Mouse (Mus musculus): ENCODE results near the gene Cers6. TPM values are rescaled to one million over a fixed set of nuclear protein-coding genes. Genes with fewer than 3 reads are reported as not detected.

Gene Cers6
- polyA plus RNA-seq, 1 experiment, result 0.04 TPM

DNA sequence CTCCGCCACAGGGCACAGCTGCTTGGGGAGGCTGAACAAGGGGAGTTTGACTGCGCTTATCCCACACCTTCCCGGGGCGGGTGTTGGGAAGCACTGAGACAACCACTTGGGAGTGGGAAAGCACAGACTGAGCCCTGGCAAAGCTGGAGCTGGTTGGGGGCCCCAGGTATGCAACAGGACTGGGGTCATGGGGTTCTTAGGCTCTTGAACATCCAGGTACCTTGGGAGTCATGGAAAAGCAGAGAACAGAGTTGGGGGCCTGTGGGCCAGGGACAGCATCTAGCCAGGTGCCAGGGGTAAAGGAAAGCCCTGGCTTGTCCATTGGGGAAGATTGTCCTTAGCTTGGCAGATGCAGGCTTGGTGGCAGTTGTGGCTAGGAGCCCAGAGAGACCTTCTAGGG, 31.2 kb downstream of the Cers6 start:
- H3K4me1 ChIP-seq (ENCODE audit: control insufficient read depth), result no peaks in the 10 kb centered on the region

DNA sequence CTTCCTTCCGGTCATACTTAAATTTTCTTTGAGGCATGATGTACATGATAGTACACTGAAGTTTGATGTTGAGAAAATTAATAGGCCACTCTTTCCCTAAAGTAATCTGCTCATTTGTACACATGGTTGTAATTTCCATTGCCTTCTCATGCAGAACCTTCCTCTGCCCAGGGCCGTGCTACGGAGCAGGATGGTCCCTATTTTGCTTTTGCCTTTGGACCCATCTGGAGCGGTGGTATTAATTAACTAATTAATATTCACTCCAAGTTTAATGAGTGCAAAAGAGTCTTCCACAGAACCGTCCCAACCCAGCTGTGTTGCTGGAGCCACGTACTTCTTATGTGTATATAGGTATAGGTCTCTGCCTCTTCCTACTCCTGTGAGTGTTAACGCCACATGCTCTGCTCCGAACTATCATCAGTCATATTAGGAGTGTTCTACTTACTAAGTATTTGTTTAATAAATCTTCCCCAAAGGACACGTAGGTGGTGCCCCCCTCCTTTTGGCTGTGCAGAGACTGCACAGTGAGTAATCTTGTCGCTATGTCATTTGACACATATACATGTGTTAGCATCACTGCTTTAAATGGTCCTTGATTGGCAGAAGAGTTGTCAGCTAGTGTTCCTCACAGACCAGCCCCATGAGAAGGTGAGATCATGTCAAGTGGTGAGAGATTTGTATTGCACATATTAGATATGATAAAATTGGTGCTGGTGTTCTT, 34.0 kb downstream of the Cers6 start:
- no peaks in the 10 kb centered on the region for H3K9me3 ChIP-seq (ENCODE audit: control insufficient read depth, low read length)
- TF ChIP-seq GATA1 (IDR thresholded peaks at IDR 0.05; ENCODE audit: low read length), result no peak
- no peak for TF ChIP-seq TAL1 (IDR thresholded peaks at IDR 0.05; ENCODE audit: low read length)
- no peaks in the 10 kb centered on the region for H3K36me3 ChIP-seq (ENCODE audit: control insufficient read depth)
- no peaks in the 10 kb centered on the region for H3K27me3 ChIP-seq (ENCODE audit: control insufficient read depth)
- no peaks in the 10 kb centered on the region for H3K4me1 ChIP-seq (ENCODE audit: control insufficient read depth)
- no peak overlapping the region for H3K4me3 ChIP-seq (replicated peaks)

More for the DNA sequence above, 31.2 kb downstream of the Cers6 start:
- Histone ChIP-seq H3K4me3 (replicated peaks) (no peak overlapping the region), H3K27me3 (ENCODE audit: control insufficient read depth) (no peaks in the 10 kb centered on the region), H3K9me3 (ENCODE audit: control insufficient read depth, low read length) (no peaks in the 10 kb centered on the region), H3K36me3 (ENCODE audit: control insufficient read depth) (no peaks in the 10 kb centered on the region)
- TF ChIP-seq TAL1 (IDR thresholded peaks at IDR 0.05; ENCODE audit: low read length) (no peak), GATA1 (IDR thresholded peaks at IDR 0.05; ENCODE audit: low read length) (no peak)

DNA sequence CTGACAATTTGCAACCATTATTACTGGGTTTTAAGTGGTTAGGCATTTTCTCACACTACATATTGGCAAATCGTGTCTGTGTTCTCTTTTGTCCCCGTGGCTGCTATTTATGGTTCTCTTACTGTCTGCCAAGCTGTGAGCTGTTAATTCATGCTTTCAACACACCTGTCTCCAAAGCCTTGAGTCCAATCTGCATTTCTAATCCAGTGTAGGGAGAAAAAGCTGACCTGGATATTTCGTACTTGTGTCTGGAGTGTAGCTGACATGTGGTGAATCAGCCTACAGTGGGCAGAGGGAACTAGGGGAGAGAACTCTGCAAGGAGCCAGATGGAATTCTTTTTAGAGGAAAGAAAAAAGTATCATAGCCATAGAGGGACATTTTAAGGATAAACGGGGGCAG, 35.0 kb downstream of the Cers6 start:
- Histone ChIP-seq H3K9me3 (ENCODE audit: control insufficient read depth, low read length) (no peaks in the 10 kb centered on the region), H3K4me1 (ENCODE audit: control insufficient read depth) (peaks cover 2% of the 10 kb centered on the region; the same call in 1 of the 2 replicates), H3K36me3 (ENCODE audit: control insufficient read depth) (no peaks in the 10 kb centered on the region), H3K27me3 (ENCODE audit: control insufficient read depth) (no peaks in the 10 kb centered on the region), H3K4me3 (replicated peaks) (no peak overlapping the region)
- TF ChIP-seq GATA1 (IDR thresholded peaks at IDR 0.05; ENCODE audit: low read length), result no peak

DNA sequence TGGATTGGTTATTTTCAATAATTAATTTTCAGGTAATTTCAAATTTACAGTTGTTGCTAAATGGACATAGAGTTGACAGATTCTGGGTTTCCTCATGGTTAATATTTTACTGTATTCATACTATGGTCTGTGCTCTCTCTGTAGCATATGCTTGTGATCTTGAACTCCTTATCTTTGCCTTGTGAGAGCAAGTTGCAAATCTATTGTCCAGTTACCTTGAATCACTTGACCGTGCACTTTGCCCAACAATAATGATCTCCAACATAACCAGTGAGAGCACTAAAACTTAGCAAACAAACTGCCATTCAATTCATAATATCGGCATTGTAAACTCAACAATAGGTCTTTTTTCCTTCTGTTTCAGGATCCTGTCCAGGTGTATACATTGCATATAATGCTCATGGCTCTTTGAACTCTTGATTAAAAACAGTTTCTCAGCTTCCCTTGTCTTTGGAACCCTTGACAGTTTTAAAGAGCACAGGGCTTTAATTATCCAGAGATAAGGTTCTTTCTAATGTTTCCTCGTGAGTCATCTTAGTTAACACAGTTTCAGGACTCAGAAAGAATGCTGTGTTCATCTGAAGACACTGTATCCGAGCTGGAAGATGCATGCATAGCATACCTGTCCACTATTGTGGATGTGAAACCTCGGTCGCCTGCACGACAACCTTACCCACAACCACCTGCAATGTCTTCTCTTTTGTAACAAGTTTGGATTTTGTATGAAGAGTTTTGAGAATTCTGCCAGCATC, 38.7 kb downstream of the Cers6 start:
- no peak for TF ChIP-seq TAL1 (IDR thresholded peaks at IDR 0.05; ENCODE audit: low read length)
- no peak for TF ChIP-seq GATA1 (IDR thresholded peaks at IDR 0.05; ENCODE audit: low read length)
- H3K4me1 ChIP-seq (ENCODE audit: control insufficient read depth), result peaks cover 2% of the 10 kb centered on the region; the same call in 1 of the 2 replicates

DNA sequence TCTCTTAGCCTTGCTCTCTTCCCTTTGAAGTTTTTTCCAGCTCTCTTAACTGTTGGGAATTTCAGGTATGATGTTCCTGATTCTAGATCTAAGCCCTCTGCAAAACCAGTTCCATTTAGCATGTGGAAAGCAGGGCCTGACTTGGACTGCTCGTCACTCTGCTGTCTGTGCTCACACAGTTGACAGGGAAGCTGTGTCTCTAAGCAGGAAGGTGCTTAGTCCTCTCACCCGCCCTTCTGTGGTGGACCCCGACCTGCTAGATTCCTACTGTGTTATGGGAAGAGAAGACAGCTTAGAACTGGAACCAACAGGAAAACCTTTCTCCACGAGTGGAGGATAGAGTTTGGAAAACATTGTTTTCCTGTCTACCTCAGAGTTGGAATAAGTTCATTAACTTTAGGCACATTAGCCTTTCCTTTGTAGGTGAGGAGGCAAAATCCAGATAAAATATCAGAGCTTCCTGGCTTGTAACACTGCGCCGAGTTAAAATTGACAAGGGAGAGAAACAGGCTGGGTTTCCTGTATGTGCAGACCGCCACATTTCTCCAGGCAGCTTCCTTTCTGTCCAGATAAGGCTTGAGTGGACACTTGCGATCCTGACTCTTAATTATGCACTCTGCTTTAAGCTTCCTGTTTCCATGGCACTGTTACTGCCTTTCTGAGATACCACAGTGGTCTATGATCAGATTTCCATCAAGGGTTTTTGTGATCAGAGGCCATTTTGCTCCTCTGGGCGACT, 39.6 kb downstream of the Cers6 start:
- Histone ChIP-seq H3K36me3 (ENCODE audit: control insufficient read depth) (no peaks in the 10 kb centered on the region), H3K27me3 (ENCODE audit: control insufficient read depth) (no peaks in the 10 kb centered on the region), H3K4me1 (ENCODE audit: control insufficient read depth) (peaks cover 2% of the 10 kb centered on the region; the same call in 1 of the 2 replicates), H3K4me3 (replicated peaks) (no peak overlapping the region), H3K9me3 (ENCODE audit: control insufficient read depth, low read length) (no peaks in the 10 kb centered on the region)
- TF ChIP-seq GATA1 (IDR thresholded peaks at IDR 0.05; ENCODE audit: low read length) (no peak), TAL1 (IDR thresholded peaks at IDR 0.05; ENCODE audit: low read length) (no peak)

More for the DNA sequence above, 38.7 kb downstream of the Cers6 start:
- no peaks in the 10 kb centered on the region for H3K9me3 ChIP-seq (ENCODE audit: control insufficient read depth, low read length)
- H3K27me3 ChIP-seq (ENCODE audit: control insufficient read depth), result no peaks in the 10 kb centered on the region
- H3K4me3 ChIP-seq (replicated peaks), result no peak overlapping the region
- H3K36me3 ChIP-seq (ENCODE audit: control insufficient read depth), result no peaks in the 10 kb centered on the region

DNA sequence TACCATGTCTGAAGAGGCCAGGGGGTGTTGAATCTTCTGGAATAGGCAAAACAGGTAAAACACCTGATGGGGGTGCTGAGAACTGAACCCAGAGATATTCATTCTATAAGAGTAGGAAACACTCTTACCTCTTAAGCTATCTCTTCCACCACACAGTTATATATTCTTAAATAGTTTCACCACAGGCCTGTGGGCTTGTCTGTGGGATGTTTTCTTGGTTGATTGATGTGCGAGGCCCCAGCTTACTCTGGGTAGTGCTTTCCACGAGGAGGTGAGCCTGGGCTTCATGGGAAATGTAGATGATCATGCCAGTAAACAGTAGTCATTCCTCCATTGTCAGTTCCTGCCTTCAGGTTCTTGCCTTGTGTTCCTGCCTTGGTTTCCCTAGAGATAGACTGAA, 40.5 kb downstream of the Cers6 start:
- H3K4me3 ChIP-seq (replicated peaks), result no peak overlapping the region
- no peaks in the 10 kb centered on the region; the same call in 1 of the 2 replicates for H3K9me3 ChIP-seq (ENCODE audit: control insufficient read depth, low read length)
- peaks cover 2% of the 10 kb centered on the region; the same call in 1 of the 2 replicates for H3K4me1 ChIP-seq (ENCODE audit: control insufficient read depth)
- TF ChIP-seq GATA1 (IDR thresholded peaks at IDR 0.05; ENCODE audit: low read length) (no peak), TAL1 (IDR thresholded peaks at IDR 0.05; ENCODE audit: low read length) (no peak)
- no peaks in the 10 kb centered on the region for H3K27me3 ChIP-seq (ENCODE audit: control insufficient read depth)
- H3K36me3 ChIP-seq (ENCODE audit: control insufficient read depth), result no peaks in the 10 kb centered on the region

DNA sequence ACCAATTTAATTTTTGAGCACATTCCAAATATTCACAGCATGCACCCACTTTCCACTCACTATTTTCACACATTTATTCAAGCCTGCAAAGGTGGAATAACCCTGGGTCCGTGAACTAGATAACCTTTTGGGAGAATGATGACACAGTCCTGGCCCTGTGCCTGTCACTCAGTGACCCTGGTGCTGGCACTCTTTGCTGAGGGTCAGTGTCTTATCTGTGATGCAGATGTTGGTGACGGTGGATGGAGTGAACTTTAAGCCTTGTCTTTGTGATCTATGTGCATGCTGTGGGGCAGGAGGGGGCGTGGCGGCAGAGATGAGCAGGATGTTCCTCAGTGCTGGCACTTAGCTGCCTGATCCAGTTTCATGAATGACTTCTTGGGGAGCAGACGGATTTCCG, 41.3 kb downstream of the Cers6 start:
- Histone ChIP-seq H3K4me1 (ENCODE audit: control insufficient read depth) (peaks cover 2% of the 10 kb centered on the region; the same call in 1 of the 2 replicates), H3K9me3 (ENCODE audit: control insufficient read depth, low read length) (no peaks in the 10 kb centered on the region; the same call in 1 of the 2 replicates), H3K4me3 (replicated peaks) (no peak overlapping the region), H3K36me3 (ENCODE audit: control insufficient read depth) (no peaks in the 10 kb centered on the region), H3K27me3 (ENCODE audit: control insufficient read depth) (no peaks in the 10 kb centered on the region)
- TF ChIP-seq TAL1 (IDR thresholded peaks at IDR 0.05; ENCODE audit: low read length), result no peak
- TF ChIP-seq GATA1 (IDR thresholded peaks at IDR 0.05; ENCODE audit: low read length), result no peak

DNA sequence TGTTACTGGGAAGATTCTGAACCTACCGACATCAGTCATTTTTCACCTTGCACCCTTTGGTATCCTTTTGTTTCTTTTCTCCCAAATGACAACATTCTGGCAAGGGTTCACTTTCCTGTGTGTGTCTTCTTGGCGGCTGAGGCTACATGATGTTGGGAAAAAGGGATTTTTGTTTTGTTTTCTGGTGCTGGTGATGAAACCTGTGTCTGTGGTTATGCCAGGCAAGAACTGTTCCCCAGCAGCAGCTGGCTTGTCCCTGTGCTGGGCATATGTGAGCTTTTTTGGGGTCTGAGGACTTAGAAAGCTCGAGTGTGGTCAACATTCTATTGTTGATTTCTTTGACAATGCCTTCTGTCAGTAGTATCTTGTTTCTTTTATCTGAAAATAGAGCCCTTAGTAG, 45.7 kb downstream of the Cers6 start:
- Histone ChIP-seq H3K9me3 (ENCODE audit: control insufficient read depth, low read length) (no peaks in the 10 kb centered on the region; the same call in 1 of the 2 replicates), H3K36me3 (ENCODE audit: control insufficient read depth) (no peaks in the 10 kb centered on the region), H3K4me1 (ENCODE audit: control insufficient read depth) (peaks cover 5% of the 10 kb centered on the region), H3K4me3 (replicated peaks) (no peak overlapping the region), H3K27me3 (ENCODE audit: control insufficient read depth) (no peaks in the 10 kb centered on the region)
- TF ChIP-seq GATA1 (IDR thresholded peaks at IDR 0.05; ENCODE audit: low read length) (no peak), TAL1 (IDR thresholded peaks at IDR 0.05; ENCODE audit: low read length) (no peak)
